Mouse (Mus musculus): ENCODE measurements at regions not wholly inside any gene's neighbourhood (a gene's known extent, or its start where the extent isn't known, plus 50 kb on each side); places are given as distances from the start of the nearest gene placed in this dataset.

GRCm38 (mm10) chr6:127207308-127207707 is 55.3 kb upstream of the Ccnd2 start:
- Histone ChIP-seq H3K9me3 (no peaks in the 10 kb centered on the region), H3K4me3 (replicated peaks) (no peak overlapping the region), H3K4me1 (no peaks in the 10 kb centered on the region), H3K27me3 (no peaks in the 10 kb centered on the region), H3K36me3 (replicated peaks) (no peaks in the 10 kb centered on the region), H3K27ac (no peak overlapping the region), H3K9ac (no peak overlapping the region), H3K4me2 (no peak overlapping the region)
- WGBS: 71% methylated on average over 5 of the region's 5 CpGs
- no peak for ATAC-seq (ENCODE audit: low FRiP score)

DNA sequence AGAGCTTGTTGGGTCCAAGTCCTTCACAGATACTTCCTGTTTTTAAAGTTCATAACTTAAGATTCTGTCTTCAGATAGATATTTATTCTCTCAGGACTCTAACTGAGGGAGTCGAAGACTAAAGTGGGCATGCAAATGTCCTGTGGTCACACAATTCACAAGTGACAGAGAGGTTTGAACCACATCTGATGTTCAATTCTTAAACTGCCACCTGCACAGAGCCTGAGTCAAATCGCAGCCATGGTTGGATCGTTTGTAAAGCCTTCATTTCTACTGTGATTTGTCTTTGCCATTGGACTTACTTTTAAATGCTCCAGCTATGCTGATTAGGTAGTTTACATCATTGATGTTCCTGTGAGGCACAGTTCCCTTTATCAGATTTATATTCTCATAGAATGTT is 61.4 kb upstream of the Ccnd2 start:
- ATAC-seq (ENCODE audit: low FRiP score): no peak
- no peaks in the 10 kb centered on the region for H3K36me3 ChIP-seq (replicated peaks)
- no peaks in the 10 kb centered on the region for H3K9me3 ChIP-seq
- H3K9ac ChIP-seq: no peak overlapping the region
- H3K27me3 ChIP-seq: 0 out of 2 replicates have a peak, but pooled peaks cover 3% of the 10 kb centered on the region
- H3K4me1 ChIP-seq: no peaks in the 10 kb centered on the region; the same call in 1 of the 2 replicates
- no peak overlapping the region for H3K4me3 ChIP-seq (replicated peaks)
- no peak overlapping the region for H3K4me2 ChIP-seq
- WGBS: 91% methylated on average over 3 of the region's 3 CpGs
- H3K27ac ChIP-seq: no peak overlapping the region

DNA sequence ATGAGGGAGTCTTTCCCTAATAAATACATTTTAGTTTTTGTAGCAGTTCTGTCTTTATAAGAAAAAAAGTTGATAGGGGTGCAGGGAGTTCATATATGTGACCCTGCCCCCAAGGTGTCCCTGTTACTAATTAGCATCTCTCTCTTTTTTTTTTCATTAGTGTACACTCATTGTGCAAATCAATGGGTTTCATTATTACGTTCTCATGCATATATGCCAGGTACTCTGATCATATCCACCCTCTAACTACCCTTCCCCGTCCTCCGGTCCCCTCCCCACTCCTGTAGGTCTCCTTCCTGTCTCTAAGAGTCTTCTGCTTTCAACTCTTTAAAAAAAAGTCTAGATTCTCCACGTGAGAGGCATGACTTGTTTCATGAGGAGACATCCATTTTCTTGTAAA is 63.9 kb upstream of the Ccnd2 start:
- Histone ChIP-seq H3K4me2 (no peak overlapping the region), H3K9me3 (no peaks in the 10 kb centered on the region), H3K4me1 (no peaks in the 10 kb centered on the region; the same call in 1 of the 2 replicates), H3K27me3 (0 out of 2 replicates have a peak, but pooled peaks cover 3% of the 10 kb centered on the region), H3K36me3 (replicated peaks) (no peaks in the 10 kb centered on the region), H3K4me3 (replicated peaks) (no peak overlapping the region), H3K27ac (no peak overlapping the region), H3K9ac (no peak overlapping the region)
- 78% methylated on average over 4 of the region's 4 CpGs for WGBS
- ATAC-seq (ENCODE audit: low FRiP score): no peak

DNA sequence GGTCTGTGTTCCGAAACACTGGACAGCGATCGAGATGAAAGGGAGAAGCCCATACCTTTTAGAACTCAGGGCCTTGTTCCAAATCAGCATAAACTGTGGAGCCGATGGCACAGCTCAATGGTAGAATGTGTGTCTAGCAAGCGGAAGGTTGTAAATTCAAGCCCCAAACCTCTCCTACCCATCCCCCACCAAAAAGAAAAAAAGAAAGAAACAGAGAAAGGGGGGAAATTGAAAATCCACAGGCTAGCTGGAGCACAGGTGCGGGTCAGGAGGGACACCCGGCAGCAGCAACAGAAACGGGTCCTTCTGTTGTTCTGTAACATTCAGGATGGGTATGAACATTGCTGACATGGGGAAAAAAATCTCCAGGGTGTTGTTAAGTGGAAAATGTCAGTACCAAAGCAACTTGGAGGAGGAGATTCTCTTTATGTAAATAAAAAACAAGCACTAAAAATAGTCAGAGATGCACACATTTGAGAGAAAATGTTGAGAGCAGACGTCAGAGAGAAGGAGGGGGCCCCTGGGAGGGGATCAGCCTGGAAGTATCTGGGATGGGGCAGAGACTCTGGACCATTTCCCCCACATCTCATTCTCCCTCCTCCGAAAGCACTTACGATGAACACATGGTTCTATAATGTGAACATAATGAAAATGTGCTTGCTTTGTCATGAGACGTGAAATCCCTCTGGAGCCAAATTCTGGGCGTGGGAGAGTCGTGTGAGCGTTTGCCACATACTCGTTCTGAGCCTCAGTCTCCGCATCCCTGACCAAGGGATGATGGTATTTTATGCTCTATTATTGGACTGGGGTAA is 66.8 kb upstream of the Ccnd2 start:
- Histone ChIP-seq H3K9me3 (no peaks in the 10 kb centered on the region), H3K4me3 (replicated peaks) (no peak overlapping the region), H3K36me3 (replicated peaks) (no peaks in the 10 kb centered on the region), H3K4me2 (no peak overlapping the region), H3K27me3 (0 out of 2 replicates have a peak, but pooled peaks cover 3% of the 10 kb centered on the region), H3K27ac (no peak overlapping the region), H3K9ac (no peak overlapping the region), H3K4me1 (no peaks in the 10 kb centered on the region; the same call in 1 of the 2 replicates)
- ATAC-seq (ENCODE audit: low FRiP score): no peak
- 89% methylated on average over 17 of the region's 17 CpGs for WGBS

GRCm38 (mm10) chr6:127219446-127219802 is 67.4 kb upstream of the Ccnd2 start:
- 89% methylated on average over 7 of the region's 7 CpGs for WGBS
- H3K27me3 ChIP-seq: 0 out of 2 replicates have a peak, but pooled peaks cover 3% of the 10 kb centered on the region
- no peak overlapping the region for H3K4me3 ChIP-seq (replicated peaks)
- H3K27ac ChIP-seq: no peak overlapping the region
- H3K9me3 ChIP-seq: no peaks in the 10 kb centered on the region
- no peak overlapping the region for H3K9ac ChIP-seq
- no peaks in the 10 kb centered on the region for H3K36me3 ChIP-seq (replicated peaks)
- H3K4me2 ChIP-seq: no peak overlapping the region
- ATAC-seq (ENCODE audit: low FRiP score): no peak
- no peaks in the 10 kb centered on the region; the same call in 1 of the 2 replicates for H3K4me1 ChIP-seq

- Histone ChIP-seq H3K4me1 (no peaks in the 10 kb centered on the region), H3K27ac (no peak overlapping the region), H3K36me3 (replicated peaks) (no peaks in the 10 kb centered on the region), H3K4me2 (no peak overlapping the region), H3K27me3 (no peaks in the 10 kb centered on the region), H3K4me3 (replicated peaks) (no peak overlapping the region), H3K9me3 (no peaks in the 10 kb centered on the region), H3K9ac (no peak overlapping the region)
- 92% methylated on average over 5 of the region's 5 CpGs for WGBS
- ATAC-seq (ENCODE audit: low FRiP score): no peak
These were observed 74.4 kb upstream of the Ccnd2 start for GRCm38 (mm10) chr6:127226242-127226983.

- Histone ChIP-seq H3K27me3 (no peaks in the 10 kb centered on the region), H3K9ac (no peak overlapping the region), H3K27ac (no peak overlapping the region), H3K9me3 (no peaks in the 10 kb centered on the region), H3K4me1 (0 out of 2 replicates have a peak, but pooled peaks cover 3% of the 10 kb centered on the region), H3K4me2 (no peak overlapping the region), H3K4me3 (replicated peaks) (no peak overlapping the region), H3K36me3 (replicated peaks) (no peaks in the 10 kb centered on the region)
- WGBS: 70% methylated on average over 4 of the region's 4 CpGs
- no peak for ATAC-seq (ENCODE audit: low FRiP score)
These were observed 84.6 kb upstream of the Ccnd2 start for GRCm38 (mm10) chr6:127236510-127237109.

DNA sequence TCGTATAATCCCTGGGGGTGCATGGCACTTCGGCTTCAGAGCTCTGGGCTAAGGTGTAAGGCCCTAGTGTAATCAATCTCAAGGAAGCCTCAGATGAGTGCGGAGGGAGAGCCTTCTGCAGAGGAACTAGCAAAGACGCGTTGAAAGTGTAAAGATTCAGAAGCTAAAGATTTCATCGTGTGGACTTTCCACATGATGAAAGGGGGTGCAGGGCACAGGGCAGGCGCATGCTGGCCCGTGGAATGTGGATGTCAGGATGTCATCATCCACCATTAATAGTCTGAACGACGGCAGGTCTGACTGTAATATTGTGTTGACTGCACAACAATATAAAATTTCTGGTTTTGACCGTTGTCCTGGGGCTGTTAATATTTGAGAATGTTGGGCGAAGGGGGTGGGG is 85.2 kb upstream of the Ccnd2 start:
- ATAC-seq (ENCODE audit: low FRiP score): no peak
- no peak overlapping the region for H3K9ac ChIP-seq
- H3K36me3 ChIP-seq (replicated peaks): no peaks in the 10 kb centered on the region
- 0 out of 2 replicates have a peak, but pooled peaks cover 3% of the 10 kb centered on the region for H3K4me1 ChIP-seq
- no peak overlapping the region for H3K4me2 ChIP-seq
- no peak overlapping the region for H3K4me3 ChIP-seq (replicated peaks)
- no peak overlapping the region for H3K27ac ChIP-seq
- 89% methylated on average over 12 of the region's 12 CpGs for WGBS
- H3K9me3 ChIP-seq: no peaks in the 10 kb centered on the region
- H3K27me3 ChIP-seq: no peaks in the 10 kb centered on the region

GRCm38 (mm10) chr6:127239529-127240471 is 87.8 kb upstream of the Ccnd2 start:
- H3K36me3 ChIP-seq (replicated peaks): no peaks in the 10 kb centered on the region
- H3K9ac ChIP-seq: no peak overlapping the region
- H3K4me3 ChIP-seq (replicated peaks): no peak overlapping the region
- H3K4me2 ChIP-seq: no peak overlapping the region
- no peak overlapping the region for H3K27ac ChIP-seq
- ATAC-seq (ENCODE audit: low FRiP score): no peak
- H3K9me3 ChIP-seq: no peaks in the 10 kb centered on the region
- 0 out of 2 replicates have a peak, but pooled peaks cover 3% of the 10 kb centered on the region for H3K4me1 ChIP-seq
- WGBS: 77% methylated on average over 12 of the region's 12 CpGs
- H3K27me3 ChIP-seq: no peaks in the 10 kb centered on the region

GRCm38 (mm10) chr6:127240472-127241375 is 88.7 kb upstream of the Ccnd2 start:
- H3K4me3 ChIP-seq (replicated peaks): no peak overlapping the region
- no peak overlapping the region for H3K27ac ChIP-seq
- WGBS: 92% methylated on average over 19 of the region's 19 CpGs
- H3K9me3 ChIP-seq: no peaks in the 10 kb centered on the region
- H3K4me2 ChIP-seq: no peak overlapping the region
- H3K36me3 ChIP-seq (replicated peaks): no peaks in the 10 kb centered on the region
- no peaks in the 10 kb centered on the region for H3K27me3 ChIP-seq
- H3K9ac ChIP-seq: no peak overlapping the region
- 0 out of 2 replicates have a peak, but pooled peaks cover 3% of the 10 kb centered on the region for H3K4me1 ChIP-seq
- no peak for ATAC-seq (ENCODE audit: low FRiP score)
